Mouse (Mus musculus) spleen, adult 2 months (tissue): ENCODE measurements around the gene Brwd1.

Experiments used
- CTCF ChIP-seq: fragments of 200-500 bp; IDR thresholded peaks from 2 replicates; pipeline ENCODE4 v1.5.1; 2011; ENCODE audit warnings: mild to moderate bottlenecking, inconsistent platforms; ENCODE audit not compliant: insufficient read depth, insufficient read length, insufficient replicate concordance; ENCODE audit errors: extremely low read depth
- POLR2A ChIP-seq: fragments of 200-500 bp; IDR thresholded peaks from 2 replicates; pipeline ENCODE4 v1.6.1; 2011; ENCODE audit warnings: low read depth, low read length, inconsistent platforms

DNA sequence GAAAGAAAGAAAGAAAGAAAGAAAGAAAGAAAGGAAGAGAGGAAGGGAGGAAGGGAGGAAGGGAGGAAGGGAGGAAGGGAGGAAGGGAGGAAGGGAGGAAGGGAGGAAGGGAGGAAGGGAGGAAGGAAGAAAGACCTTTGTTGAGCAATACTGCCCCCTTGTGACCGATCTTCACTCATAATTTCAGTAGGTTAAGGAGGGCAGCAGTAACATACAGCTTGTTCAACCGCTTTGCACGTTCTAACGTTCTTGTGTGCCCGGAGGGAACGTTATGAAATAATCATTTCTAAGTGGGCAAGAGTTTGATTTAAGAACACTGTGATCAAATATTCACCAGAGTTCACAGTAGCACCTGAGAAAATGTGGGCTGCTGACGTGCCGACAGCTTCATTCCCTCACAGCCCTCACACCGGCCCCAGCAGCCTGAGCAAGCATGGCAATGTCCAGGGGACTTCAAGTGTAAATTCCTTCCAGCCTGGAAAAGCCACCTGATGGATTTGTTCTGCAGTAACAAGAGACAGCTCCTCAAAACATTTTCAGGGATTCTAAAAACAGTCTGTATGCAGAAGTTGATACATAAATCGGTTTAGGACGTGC lies 117.8 kb downstream of the Brwd1 start:
- TF ChIP-seq POLR2A: no peak
- 0 out of 2 replicates have a peak, but pooled peaks have one; percentile 2 for TF ChIP-seq CTCF
